Mouse (Mus musculus) stomach, postnatal 0 days (tissue): ENCODE measurements around the gene Npm3.

Source experiments
- CTCF ChIP-seq: IDR thresholded peaks from 2 replicates; pipeline ENCODE4 v1.5.1; 2016; ENCODE audit warnings: antibody characterized with exemption, low read depth, mild to moderate bottlenecking, moderate library complexity
- EP300 ChIP-seq: optimal IDR thresholded peaks from 2 replicates; pipeline ENCODE3; 2016; ENCODE audit warnings: antibody characterized with exemption

DNA sequence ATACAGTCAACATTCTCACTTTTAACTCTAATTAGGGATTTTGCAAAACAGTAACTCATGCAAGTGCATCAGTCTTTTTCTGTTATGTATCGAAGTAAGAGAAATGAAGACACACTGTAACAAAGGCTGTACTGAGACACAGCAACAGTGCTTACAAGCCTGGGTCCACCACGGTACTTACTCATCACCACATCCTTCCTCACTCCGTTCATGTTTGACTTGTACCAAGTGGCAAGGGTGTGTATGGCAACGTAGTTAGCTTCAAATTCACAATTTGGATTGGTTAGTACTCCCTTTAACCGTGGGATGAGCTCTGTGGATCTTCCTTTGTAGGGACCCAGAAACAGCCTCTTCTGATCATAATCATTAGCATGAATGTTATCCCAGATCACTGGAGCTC is 22.1 kb upstream of the Npm3 start:
- TF ChIP-seq EP300 = no peak
- no peak for TF ChIP-seq CTCF
